In the genomic region with DNA sequence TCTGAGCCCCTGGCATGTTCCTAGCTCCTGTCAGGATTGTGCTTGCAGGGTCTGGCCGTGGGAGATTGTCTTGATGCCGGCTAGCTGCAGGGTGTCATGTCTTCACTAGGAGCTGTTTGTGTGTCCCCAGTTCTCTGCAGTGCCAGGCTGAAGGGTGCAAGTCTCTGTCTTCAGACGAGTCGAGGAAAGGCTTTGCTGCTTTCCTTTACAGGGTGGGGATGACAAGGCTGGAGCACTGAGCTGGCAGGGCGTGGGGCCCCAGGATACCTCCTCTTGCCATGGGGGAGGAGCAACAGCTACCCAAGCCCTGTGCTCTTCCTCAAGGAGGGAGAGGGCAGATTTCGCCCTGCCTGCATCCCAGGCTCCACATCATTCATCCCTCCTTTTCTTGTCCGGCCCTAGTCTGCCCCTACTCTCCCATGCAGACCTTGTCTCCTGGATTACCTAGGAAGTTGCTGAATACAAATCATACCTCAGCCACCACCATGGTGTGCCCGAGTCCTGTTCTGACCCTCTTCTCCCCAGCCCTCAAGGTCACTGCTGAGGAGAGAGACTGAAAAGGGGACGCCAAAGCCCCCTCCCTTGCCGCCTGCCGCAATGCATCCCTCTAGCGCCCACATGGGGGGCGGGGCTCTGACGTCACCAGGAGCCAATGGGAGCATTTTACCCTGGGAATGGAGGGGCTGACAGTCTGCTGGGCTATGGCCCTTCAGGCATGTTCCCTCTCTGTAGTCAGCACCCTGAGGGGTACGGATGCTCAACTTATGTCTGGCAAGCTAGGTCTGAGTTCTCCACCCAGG, we compare ENCODE assay signal across 8 mouse cellular contexts. TPM values are rescaled to one million over a fixed set of nuclear protein-coding genes. Genes with fewer than 3 reads are reported as not detected.
DNase-seq lines count a peak whose midpoint lies in the region; ATAC-seq and TF ChIP-seq lines count a peak whose summit lies in the region.

No protein-coding gene starts in this region.

- peaks cover 12% of the 10 kb centered on the region; the same call in 1 of the 2 replicates for H3K4me1 ChIP-seq in kidney, postnatal 0 days (replicated peaks; ENCODE audit: insufficient read depth, low read length)
- peaks cover 7% of the 10 kb centered on the region; the same call in 1 of the 2 replicates for H3K4me1 ChIP-seq in liver, postnatal 0 days (ENCODE audit: insufficient read depth)

- TF ChIP-seq CTCF in kidney, postnatal 0 days (IDR thresholded peaks at IDR 0.05; ENCODE audit: low read depth) = no peak
- TF ChIP-seq CTCF in liver, postnatal 0 days (IDR thresholded peaks at IDR 0.05; ENCODE audit: low read depth) = no peak

- no peak for TF ChIP-seq EP300 in liver, postnatal 0 days (IDR thresholded peaks at IDR 0.05; ENCODE audit: low read depth)

- no peaks in the 10 kb centered on the region for H3K9me3 ChIP-seq in kidney, postnatal 0 days (replicated peaks; ENCODE audit: low read length)
- H3K9me3 ChIP-seq in liver, postnatal 0 days (ENCODE audit: low read length) = no peaks in the 10 kb centered on the region

- H3K27ac ChIP-seq in kidney, postnatal 0 days = no peak overlapping the region
- H3K27ac ChIP-seq in liver, postnatal 0 days (ENCODE audit: low read depth) = no peak overlapping the region

- peak overlapping the region; percentile 64 for H3K9ac ChIP-seq in kidney, postnatal 0 days (ENCODE audit: low read depth, low read length)
- H3K9ac ChIP-seq in liver, postnatal 0 days (replicated peaks) = peak overlapping the region; percentile 2; the same call in 1 of the 2 replicates

- peak; percentile 53 for DNase-seq in kidney, postnatal 0 days (ENCODE audit: low spot score)
- DNase-seq in kidney, postnatal 25 days = no peak
- DNase-seq in cerebellum, adult 9-11 months = peak; percentile 92
- DNase-seq in frontal cortex, postnatal 25 days (ENCODE audit: low spot score in 2 of 2) = peak; percentile 71 to 77
- DNase-seq in layer of hippocampus, adult 18-20 months (ENCODE audit: low spot score in 2 of 2) = peak; percentile 87 to 90
- DNase-seq in liver, postnatal 0 days = no peak
- peak; percentile 85 for DNase-seq in right cerebral cortex, adult 2 months (ENCODE audit: low spot score in 2 of 2)
- DNase-seq in adrenal gland, adult 8-10 months = no peak

- no peaks in the 10 kb centered on the region for H3K36me3 ChIP-seq in kidney, postnatal 0 days (ENCODE audit: insufficient read depth, low read length)
- no peaks in the 10 kb centered on the region for H3K36me3 ChIP-seq in liver, postnatal 0 days (replicated peaks; ENCODE audit: insufficient read depth, low read length)

- no peaks in the 10 kb centered on the region for H3K27me3 ChIP-seq in kidney, postnatal 0 days (ENCODE audit: insufficient read depth, low read length)
- peaks cover 24% of the 10 kb centered on the region for H3K27me3 ChIP-seq in liver, postnatal 0 days (ENCODE audit: insufficient read depth, low read length)

- 4% methylated on average over 15 of the region's 15 CpGs for WGBS in kidney, postnatal 0 days
- 10% methylated on average over 14 of the region's 15 CpGs for WGBS in liver, postnatal 0 days (ENCODE audit: insufficient replicate concordance)

- peak overlapping the region; percentile 56 for H3K4me3 ChIP-seq in kidney, postnatal 0 days (replicated peaks; ENCODE audit: low read depth, low read length)
- peak overlapping the region; percentile 45; the same call in 1 of the 2 replicates for H3K4me3 ChIP-seq in liver, postnatal 0 days (ENCODE audit: low read depth, low read length)

- peak; percentile 38 for ATAC-seq in kidney, postnatal 0 days (replicated peaks; ENCODE audit: low FRiP score, low read depth)
- ATAC-seq in liver, postnatal 0 days = 0 out of 2 replicates have a peak, but pooled peaks have one; percentile 12

- H3K4me2 ChIP-seq in kidney, postnatal 0 days (ENCODE audit: low read length) = peak overlapping the region; percentile 98
- H3K4me2 ChIP-seq in liver, postnatal 0 days (ENCODE audit: low read depth, low read length) = peak overlapping the region; percentile 85

RNA-seq across cellular contexts. Expression of a gene that starts 12.0 kb away (rescaled TPM):
- polyA plus RNA-seq in kidney, postnatal 0 days (2015; fragmentation: Nextera tagmentation; extraction: Ambion mirVana) = 15.3 and 16.8 TPM in 2 replicates
- total RNA-seq in layer of hippocampus, adult 18-20 months (2021) = 10 to 100 TPM; 17.7 to 22.8 TPM
- 14.0 and 18.4 TPM in 2 replicates for polyA plus RNA-seq in liver, postnatal 0 days (2015; fragmentation: Nextera tagmentation; extraction: Ambion mirVana)
- total RNA-seq in adrenal gland, adult 8-10 months (2022) = 10 to 100 TPM; 27.1 to 44.1 (median 39.6) TPM

RNA-seq across cellular contexts. Expression of a gene that starts 26.9 kb away (rescaled TPM):
- polyA plus RNA-seq in kidney, postnatal 0 days (2015; fragmentation: Nextera tagmentation; extraction: Ambion mirVana) = 22.0 and 22.2 TPM in 2 replicates
- total RNA-seq in layer of hippocampus, adult 18-20 months (2021) = 1,000 to 10,000 TPM; 1,366 to 1,373 TPM
- 0.48 and 0.92 TPM in 2 replicates for polyA plus RNA-seq in liver, postnatal 0 days (2015; fragmentation: Nextera tagmentation; extraction: Ambion mirVana)
- total RNA-seq in adrenal gland, adult 8-10 months (2022) = 10 to 100 TPM; 28.1 to 50.5 (median 39.7) TPM

Comparison
In these comparisons a context has a peak if more than half of its experiments do, and no peak if none do; other contexts are left out.
1. DNase-seq: peak in kidney, postnatal 0 days (single experiment), cerebellum, adult 9-11 months (single experiment), frontal cortex, postnatal 25 days (2 of 2), layer of hippocampus, adult 18-20 months (2 of 2) and right cerebral cortex, adult 2 months (2 of 2); none in kidney, postnatal 25 days (0 of 2), liver, postnatal 0 days (single experiment) and adrenal gland, adult 8-10 months (single experiment).
2. RNA of a gene that starts 26.9 kb away (total RNA-seq): 1,366 to 1,373 TPM in layer of hippocampus, adult 18-20 months; 28.1 to 50.5 TPM in adrenal gland, adult 8-10 months; every median in the first group is over 10 times any median in the second.